Mouse (Mus musculus): ENCODE data around the gene Oxsm.
A peak's percentile ranks its signal among the peaks of the same experiment; 100 is the strongest.

Gene Oxsm

DNA sequence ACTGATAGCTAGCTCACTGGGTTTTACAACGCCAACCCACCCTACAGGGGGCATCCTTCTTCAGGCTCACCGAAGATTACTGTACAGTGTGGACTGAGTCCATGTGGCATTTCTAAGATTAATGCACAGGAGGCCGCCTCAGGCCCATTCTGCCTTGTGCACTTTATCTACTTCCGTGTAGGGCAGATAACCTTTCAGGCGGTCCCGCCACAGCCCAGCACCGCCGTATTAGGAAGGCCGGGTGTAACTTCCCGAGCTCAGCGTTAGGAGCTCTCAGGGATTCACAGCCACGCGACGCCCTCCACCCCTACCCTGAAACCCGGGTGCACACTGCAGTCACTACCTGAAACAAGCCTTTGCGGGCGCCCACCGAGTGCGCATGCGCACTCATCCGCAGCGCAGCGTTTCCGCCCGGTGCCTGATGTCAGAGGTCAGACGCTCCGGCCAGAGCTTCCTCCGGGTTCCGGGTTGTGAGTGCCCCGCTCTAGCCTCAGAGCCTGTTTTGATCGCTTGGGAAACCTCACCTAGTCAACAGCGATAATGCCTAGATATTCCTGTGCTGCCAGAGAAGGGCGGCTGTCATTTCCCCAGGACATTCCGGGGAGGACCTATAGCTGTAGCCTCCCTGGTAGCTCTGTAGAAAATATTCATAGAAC is 6.5 kb downstream of the Oxsm start:
- peak; percentile 95 to 98 for DNase-seq (ENCODE audit: inconsistent age in 2 of 2, low spot score in 1 of 2)

GRCm38 (mm10) chr14:16242193-16242815 is 7.3 kb downstream of the Oxsm start:
- peak; percentile 28 to 53 for DNase-seq (ENCODE audit: inconsistent age in 2 of 2, low spot score in 1 of 2)

- DNase-seq (ENCODE audit: inconsistent age in 2 of 2, low spot score in 1 of 2), result no peak
These were observed 13.1 kb downstream of the Oxsm start for GRCm38 (mm10) chr14:16236466-16236865.

DNA sequence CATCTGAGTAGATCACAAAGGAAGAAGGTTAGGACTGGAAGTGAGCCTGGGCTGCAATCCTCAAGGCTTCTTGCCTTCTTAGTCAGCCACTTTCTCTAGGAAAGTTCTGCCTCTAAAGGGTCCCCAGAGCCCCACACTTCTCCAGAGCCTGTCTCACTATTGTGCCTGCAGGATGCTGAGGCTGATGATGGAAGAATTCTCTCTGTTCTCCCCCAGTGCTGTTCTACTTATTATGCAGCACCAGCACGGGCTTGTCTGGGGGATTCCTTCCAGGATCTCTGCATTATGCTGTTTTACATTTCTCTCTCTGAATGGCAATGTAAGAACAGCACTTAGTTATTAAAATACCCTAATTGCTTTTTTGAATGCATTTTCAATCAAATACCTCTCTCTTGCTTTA is 16.1 kb downstream of the Oxsm start:
- DNase-seq (ENCODE audit: inconsistent age in 2 of 2, low spot score in 1 of 2), result no peak

DNA sequence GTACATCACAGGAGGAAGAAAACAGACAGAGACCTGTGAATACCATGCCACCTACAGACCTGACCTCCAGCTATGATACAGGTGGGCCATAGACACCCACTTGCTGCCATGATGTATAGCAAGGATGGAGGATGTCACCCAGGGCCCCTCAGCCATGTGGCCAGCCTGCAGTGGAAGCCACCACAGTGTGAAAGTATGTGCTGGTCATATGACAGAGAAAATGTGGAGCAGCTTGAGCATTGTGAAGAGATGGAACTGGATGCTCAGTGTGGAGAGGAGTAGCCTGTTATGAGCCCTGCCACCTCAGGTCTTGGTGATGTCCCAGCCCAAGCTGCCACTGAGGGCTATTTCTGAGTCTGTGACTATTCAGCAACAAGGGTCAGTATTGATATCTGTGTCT is 19.0 kb downstream of the Oxsm start:
- no peak for DNase-seq (ENCODE audit: inconsistent age in 2 of 2, low spot score in 1 of 2)

DNA sequence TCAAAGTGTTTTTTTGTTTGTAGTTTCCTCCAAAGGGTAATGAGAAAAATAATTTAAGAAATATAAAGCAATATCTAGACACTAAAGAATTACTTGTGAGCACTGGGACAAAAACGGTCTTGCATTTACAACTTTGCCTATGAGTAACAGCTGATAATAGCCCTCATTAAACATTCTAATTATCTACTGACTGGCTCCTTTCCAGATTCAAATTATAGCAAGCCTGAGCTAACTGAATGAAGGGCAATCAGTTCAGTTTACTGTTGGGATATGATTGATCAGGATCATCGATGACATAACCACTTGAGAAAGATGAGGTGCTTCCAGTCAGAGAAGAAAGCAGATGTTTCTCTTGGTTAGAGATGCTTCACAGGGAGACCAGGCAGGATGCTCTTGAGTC is 20.2 kb downstream of the Oxsm start:
- DNase-seq (ENCODE audit: inconsistent age in 2 of 2, low spot score in 1 of 2), result no peak

GRCm38 (mm10) chr14:16219015-16219414 is 30.6 kb downstream of the Oxsm start:
- peak in 1 of 2 experiments; percentile 64 for DNase-seq (ENCODE audit: inconsistent age in 2 of 2, low spot score in 1 of 2)

DNA sequence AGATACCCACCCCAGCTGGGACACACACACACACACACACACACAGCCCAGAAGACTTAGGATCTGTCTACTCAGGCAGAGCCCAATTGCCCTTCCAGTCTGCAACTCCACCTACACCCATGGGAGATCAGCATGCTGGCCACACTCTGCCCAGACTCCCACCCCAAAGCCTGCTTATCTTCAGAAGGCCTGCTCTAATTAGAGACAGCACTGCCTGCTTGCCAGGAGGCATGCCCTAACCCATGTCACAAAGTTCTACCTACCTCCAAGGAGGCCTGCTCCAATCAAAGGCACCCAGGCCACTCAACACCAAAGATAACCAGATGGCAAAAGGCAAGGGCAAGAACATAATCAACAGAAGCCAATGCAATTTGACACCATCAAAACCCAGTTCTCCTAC is 41.9 kb downstream of the Oxsm start:
- no peak for DNase-seq (ENCODE audit: inconsistent age in 2 of 2, low spot score in 1 of 2)

GRCm38 (mm10) chr14:16201673-16202072 is 47.9 kb downstream of the Oxsm start:
- no peak for DNase-seq (ENCODE audit: inconsistent age in 2 of 2, low spot score in 1 of 2)

DNA sequence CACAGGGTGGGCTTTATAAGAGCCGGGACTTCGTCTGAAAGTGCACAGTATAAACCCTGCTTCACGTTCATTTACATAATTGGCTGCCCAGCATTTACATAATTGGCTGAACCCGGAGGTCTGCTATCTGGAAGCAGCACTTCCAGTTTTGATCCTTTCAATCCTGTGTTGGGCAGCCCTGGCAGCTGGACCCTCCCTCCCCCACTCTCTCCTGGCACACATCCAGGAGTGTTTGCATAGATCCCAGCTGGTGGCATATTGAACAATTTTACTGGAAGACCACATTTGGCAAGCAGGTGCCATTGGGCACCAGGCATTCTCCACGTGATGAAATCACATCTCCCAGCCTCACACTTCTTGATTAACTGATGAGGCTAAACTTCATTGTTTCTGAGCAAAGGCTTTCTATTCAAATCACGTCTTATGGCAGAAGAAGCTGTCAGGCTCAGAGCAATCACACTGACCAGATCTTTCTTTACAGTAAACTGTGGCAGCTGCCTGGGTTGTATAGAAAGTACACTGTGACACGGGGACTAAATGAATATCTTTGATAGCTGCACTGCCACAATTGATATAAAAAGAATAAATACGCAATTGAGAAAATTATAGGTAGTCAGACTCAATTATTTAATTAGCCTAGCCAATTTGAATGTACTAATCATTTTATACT is 48.5 kb downstream of the Oxsm start:
- DNase-seq (ENCODE audit: inconsistent age in 2 of 2, low spot score in 1 of 2), result no peak

GRCm38 (mm10) chr14:16200220-16200912 is 49.2 kb downstream of the Oxsm start:
- no peak for DNase-seq (ENCODE audit: inconsistent age in 2 of 2, low spot score in 1 of 2)

- no peak for DNase-seq (ENCODE audit: inconsistent age in 2 of 2, low spot score in 1 of 2)
These were observed 53.1 kb downstream of the Oxsm start for GRCm38 (mm10) chr14:16196518-16196917.

DNA sequence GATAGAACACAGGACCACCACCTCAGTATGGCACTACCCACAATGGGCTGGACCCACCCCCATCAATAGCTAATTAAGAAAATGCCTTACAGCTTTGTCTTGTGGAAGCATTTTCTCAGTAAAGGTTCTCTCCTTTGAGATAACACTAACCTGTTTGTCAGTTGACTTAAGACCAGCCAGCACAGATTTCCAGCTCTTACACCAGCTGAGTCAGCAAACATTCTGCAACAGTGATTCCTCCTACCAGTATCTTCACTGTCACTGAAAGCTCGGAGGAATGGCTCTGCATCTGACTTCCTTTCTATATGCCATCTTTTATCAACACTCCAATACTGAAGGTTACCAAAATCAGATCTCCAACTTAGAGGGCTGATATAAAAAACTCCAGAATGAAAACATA is 54.1 kb downstream of the Oxsm start:
- DNase-seq (ENCODE audit: inconsistent age in 2 of 2, low spot score in 1 of 2), result no peak

DNA sequence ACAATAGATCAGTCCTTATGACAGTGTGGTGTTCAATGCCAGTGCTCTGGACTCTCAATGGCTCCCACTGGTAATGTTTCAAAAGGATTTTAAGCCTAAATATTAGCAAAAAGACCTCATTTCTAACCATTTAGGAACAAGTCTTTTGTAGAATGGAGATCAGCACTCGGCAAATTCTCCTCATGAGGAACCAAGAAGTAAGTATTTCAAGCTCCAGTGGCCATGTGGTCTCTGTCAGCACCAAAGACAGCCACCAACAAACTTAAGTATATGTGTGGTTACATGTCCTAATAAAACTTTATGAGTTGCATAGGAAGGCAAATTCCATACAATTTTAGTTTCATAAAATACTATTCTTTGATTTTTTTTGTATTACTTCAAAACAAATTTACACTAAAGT is 55.5 kb downstream of the Oxsm start:
- no peak for DNase-seq (ENCODE audit: inconsistent age in 2 of 2, low spot score in 1 of 2)

DNA sequence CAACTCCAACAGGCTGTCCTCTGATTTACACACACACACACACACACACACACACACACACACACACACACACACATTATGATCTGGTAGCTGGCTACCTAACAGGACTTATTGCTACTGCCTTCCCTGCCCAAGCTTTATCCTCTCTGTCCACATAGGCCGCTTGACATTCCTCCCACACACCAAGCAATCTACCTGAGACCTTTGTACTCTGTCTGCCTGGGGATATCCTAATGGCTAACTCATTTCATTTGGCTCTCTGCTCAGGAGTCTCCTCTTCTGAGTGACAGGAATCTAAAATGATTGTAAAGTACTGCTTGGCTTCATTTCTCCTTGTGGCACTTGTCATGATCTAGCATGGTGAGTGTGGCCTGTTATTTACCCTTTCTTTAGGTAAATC is 60.5 kb downstream of the Oxsm start:
- DNase-seq (ENCODE audit: inconsistent age in 2 of 2, low spot score in 1 of 2), result no peak

All from adrenal gland, adult (tissue).